Mouse (Mus musculus): ENCODE measurements around the gene Itpr2. TPM values are rescaled to one million over a fixed set of nuclear protein-coding genes. Genes with fewer than 3 reads are reported as not detected.

Gene Itpr2
- total RNA-seq, 2 experiments from 2014 or later, result 23.3 to 31.0 TPM

- no peak for DNase-seq
- intact Hi-C loops (cut with DNase I), result no loop called here
Observed at GRCm38 (mm10) chr6:146205136-146205535, 296.9 kb downstream of the Itpr2 start.

DNA sequence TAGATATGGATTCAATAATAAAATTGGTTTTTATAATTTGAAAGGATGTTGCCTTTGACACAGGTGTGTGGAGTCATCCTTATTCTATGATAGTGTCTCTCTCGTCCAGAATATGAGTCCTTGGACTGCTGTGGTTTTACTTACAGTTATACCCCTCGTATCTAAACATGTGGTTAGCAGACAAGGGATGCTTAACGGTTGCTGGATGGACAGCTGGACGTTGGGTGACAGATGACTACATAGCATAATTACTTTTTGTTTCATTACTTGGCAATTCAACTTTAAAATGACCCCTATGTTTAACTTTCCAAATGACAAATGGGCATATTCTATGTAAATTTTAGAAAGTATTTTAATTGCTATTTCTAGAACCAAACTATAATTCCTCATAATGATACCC, 297.6 kb downstream of the Itpr2 start:
- intact Hi-C loops (cut with DNase I), result no loop called here
- no peak for DNase-seq

DNA sequence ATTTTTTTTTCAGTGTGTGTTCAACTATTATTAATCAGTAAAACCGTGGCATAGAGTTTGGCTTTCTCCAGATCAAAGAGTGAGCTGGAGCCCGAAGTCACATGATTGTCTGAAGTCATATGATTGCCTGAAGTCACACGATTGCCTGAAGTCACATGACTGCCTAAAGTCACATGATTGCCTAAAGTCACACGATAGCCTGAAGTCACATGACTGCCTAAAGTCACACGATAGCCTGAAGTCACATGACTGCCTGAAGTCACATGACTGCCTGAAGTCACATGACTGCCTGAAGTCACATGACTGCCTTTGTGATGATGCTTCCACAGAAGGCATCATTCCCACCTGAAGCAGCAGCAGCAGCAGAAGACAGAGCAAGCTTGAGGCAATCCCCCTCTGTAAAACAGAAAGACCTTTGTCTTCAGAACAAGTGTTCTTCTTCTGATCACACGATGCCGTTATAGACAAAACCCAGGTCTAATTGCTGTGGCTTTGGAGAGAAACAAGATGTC, 304.1 kb downstream of the Itpr2 start:
- no peak for DNase-seq
- intact Hi-C loops (cut with DNase I), result no loop called here

DNA sequence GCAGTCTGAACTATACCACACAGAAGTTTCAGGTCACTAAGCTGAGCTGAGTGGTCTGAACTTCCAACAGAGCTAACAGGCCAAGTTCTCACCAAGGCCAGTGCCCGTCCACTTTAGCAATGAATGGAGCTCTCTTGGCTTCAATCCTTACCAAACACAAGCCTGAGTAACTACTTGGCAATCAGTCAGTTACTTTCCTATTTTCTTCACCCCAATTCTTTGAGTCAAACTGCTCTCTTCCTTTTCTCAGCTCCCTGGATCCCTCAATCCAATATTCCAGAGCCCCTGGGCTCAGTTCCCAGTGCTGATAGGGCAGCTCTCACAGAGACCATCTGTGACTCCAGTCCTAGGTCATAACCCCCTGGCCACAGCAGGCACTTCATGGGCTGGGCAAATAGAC, 305.3 kb downstream of the Itpr2 start:
- intact Hi-C loops (cut with DNase I), result no loop called here
- no peak for DNase-seq

- intact Hi-C loops (cut with DNase I), result no loop called here
- DNase-seq, result no peak
Observed at GRCm38 (mm10) chr6:146195854-146196457, 306.1 kb downstream of the Itpr2 start.

- no peak for DNase-seq
- intact Hi-C loops (cut with DNase I), result no loop called here
Observed at GRCm38 (mm10) chr6:146191931-146192330, 310.1 kb downstream of the Itpr2 start.

DNA sequence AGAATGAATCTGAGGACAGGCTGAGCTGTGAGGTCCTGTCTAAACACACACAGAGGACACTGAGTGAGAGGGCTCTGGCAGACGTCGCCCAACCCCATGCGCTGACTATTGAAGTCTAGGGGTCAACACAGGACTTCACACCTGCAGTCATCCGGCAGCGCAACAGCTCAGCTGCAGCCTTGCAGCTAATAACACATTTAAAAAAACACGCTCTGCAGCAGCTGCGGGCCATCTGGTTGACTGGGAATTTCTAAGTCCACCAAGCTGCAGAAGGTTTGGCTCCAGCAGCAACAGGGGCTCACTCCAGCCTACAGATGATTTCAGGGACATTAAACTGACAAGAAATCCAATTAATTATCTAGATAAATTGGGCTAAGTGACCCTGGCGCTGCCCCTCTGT, 312.0 kb downstream of the Itpr2 start:
- intact Hi-C loops (cut with DNase I), result no loop called here
- DNase-seq, result no peak

GRCm38 (mm10) chr6:146185532-146185931, 316.5 kb downstream of the Itpr2 start:
- DNase-seq, result no peak
- intact Hi-C loops (cut with DNase I), result no loop called here

DNA sequence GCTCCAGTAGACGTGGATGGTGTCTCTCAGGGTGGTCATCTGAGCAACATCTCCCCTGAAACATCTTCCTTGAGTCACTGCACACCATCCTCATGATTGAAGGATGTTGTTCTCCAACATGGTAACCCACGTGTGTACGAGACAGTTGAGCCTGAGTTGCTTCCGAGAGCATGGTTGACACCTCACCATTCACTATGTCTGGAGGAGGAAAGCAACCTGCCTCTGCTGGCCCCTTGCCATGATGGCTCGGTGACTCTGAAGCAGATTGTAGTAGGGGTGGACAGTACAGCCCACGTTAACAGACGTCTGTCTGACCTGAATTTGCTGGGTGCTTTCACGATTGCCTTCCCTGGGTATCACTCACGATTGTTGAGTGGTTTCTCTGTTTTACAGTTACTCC, 317.3 kb downstream of the Itpr2 start:
- intact Hi-C loops (cut with DNase I), result no loop called here
- DNase-seq, result no peak

DNA sequence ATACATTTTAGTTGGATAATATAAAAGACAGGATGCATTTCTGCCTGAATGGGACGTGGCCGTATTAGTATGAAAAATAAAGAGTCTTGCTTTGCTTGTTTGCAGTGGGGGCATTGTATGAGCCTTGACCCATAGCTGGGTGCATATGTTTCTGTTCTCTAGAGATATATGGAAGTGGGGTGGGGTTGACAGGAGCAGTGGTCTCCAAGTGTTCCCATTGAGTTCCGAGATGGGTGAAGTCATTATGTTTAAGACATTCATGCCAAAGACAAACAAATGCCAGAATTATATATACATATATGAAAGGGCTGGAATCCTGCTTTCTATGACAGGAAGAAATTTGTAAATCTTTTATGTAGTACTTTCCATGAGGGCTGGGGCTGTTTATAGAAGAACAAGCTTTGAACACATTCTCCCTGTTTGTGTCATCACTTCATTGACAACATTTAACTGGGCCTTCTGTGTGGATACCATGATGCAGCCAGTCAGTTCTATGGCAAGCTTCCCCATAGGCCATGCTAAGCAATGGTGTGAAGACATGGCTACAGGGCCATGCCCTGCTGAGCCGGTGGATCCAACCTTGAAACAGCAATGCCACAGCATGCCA, 327.3 kb downstream of the Itpr2 start:
- DNase-seq, result no peak
- intact Hi-C loops (cut with DNase I), result loop anchor here (5.0 kb wide), 1 partner anchor 98 kb away; no protein-coding TSS in a partner anchor

DNA sequence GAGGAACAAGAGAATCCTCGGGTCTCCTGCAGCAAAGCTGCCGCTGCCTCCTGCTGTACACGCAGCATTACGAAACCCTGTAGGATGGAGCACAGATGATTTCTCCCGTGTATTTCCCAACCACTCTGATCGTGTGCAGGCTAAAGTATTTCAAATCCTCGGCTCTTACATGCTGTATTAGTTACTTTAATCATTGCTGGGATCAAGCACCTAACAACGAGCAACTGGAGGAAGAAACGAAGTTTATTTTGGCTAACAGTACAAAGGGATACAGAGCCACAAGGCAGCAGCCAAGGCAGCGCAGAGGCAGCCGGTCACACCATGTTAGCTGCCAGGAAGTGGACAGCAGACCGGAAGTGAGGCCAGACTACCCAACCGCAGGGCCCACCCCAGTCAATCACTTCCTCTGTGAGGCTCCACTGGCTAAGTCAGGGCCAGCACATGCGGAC, 331.4 kb downstream of the Itpr2 start:
- intact Hi-C loops (cut with DNase I), result loop anchor here (5.0 kb wide), 1 partner anchor 102 kb away; no protein-coding TSS in a partner anchor

GRCm38 (mm10) chr6:146167207-146167606, 334.8 kb downstream of the Itpr2 start:
- DNase-seq, result no peak
- intact Hi-C loops (cut with DNase I), result no loop called here

More for the DNA sequence above, 331.4 kb downstream of the Itpr2 start:
- peak; percentile 54 for DNase-seq

DNA sequence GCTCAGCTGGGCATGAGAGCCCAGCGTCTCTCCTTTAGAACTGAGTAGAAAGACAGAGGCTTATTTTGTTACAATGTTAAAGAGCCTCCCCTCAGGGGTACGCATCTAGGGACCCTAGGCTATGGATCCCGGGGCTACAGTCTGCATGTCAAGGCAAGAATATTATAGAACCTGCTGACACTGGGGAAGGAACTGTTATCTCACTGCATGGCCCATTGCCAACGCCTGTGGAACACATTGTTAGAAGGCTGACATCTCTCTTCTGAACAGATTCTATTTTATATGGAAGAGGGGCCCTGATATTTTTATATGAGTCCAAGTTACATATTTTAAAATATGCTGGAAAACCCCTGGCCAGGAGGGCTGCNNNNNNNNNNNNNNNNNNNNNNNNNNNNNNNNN, 342.4 kb downstream of the Itpr2 start:
- peak in 1 of 2 experiments; percentile 20 for DNase-seq
- intact Hi-C loops (cut with DNase I), result loop anchor here (5.0 kb wide), 2 partner anchors 297 to 327 kb away; no protein-coding TSS in a partner anchor

- intact Hi-C loops (cut with DNase I), result no loop called here
- DNase-seq, result no peak
Observed at GRCm38 (mm10) chr6:146158717-146159116, 343.3 kb downstream of the Itpr2 start.

DNA sequence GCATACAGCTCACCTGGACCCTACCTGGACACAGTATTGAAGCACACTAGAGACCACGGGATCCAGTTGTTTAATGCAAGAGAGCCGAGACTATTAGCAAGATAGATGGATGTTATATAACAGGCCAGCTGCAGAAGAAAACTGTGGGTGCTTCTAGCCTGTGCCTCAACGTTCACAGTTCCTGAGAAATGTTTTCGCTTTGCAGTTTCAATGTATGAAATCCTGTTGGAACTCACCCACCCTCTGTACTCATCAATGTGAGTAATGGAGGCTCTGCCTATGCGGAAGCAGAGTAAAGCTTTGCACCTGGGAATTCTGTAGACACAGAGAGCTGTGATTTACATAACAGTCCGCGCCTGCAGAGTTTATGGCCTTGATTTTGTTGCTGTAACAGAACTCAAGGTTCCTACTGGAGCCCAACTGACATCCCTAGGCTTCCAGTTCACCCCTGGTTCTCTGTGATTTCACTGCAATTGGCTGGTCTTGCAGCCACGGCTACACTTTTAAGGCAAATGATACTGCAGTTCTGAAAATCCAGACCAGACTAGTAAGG, 344.0 kb downstream of the Itpr2 start:
- intact Hi-C loops (cut with DNase I), result no loop called here
- DNase-seq, result no peak

DNA sequence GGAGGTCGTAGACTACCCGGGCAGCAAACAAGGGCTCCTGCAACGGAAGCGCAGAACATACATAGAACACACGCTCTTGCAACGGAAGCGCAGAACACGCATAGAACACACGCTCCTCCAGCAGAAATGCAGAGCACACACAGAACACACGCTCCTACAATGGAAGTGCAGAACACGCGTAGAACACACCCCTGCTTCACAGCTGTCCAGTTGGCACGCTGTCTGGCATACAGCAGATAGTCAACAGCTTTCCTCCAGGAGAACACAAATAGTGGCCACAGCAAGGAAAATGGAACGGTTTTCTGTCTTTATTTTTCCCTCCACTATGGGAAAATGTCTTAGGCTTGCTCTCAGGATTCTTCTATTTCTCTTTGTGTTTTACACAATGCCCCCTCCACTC, 344.9 kb downstream of the Itpr2 start:
- DNase-seq, result no peak
- intact Hi-C loops (cut with DNase I), result no loop called here

- intact Hi-C loops (cut with DNase I), result no loop called here
Observed at GRCm38 (mm10) chr6:146156536-146156935, 345.5 kb downstream of the Itpr2 start.

DNA sequence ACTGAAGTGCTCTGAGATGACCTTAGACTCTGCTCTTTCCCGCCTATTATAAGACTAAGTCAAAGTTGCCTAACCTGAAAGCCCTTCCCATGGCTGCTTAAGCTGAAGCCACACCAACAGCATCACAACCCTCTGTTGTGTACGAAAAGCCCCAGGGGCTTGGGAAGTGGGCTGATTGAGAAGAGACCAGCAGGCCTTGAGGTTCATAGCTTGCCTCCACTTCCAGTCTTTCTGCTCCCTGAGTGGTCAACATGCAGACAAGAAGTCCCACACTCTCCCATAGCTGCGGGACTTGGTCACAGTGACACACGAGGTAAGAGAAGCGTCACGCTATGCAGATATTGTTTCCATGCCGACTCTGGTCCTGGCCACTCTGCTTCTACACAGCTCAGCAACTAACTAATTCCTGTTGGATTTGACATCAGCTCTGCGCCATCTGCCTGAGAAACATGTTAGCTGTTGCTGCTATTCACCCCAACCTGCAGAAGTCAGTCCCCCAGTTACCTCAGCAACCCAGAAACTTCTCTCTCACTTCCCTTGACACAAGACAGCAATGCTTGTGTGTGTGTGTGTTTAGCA, 346.8 kb downstream of the Itpr2 start:
- no peak for DNase-seq
- intact Hi-C loops (cut with DNase I), result no loop called here

More at GRCm38 (mm10) chr6:146156536-146156935, 345.5 kb downstream of the Itpr2 start:
- no peak for DNase-seq

GRCm38 (mm10) chr6:146152843-146153242, 349.2 kb downstream of the Itpr2 start:
- intact Hi-C loops (cut with DNase I), result no loop called here
- no peak for DNase-seq

GRCm38 (mm10) chr6:146140966-146141585, 360.9 kb downstream of the Itpr2 start:
- intact Hi-C loops (cut with DNase I), result no loop called here
- no peak for DNase-seq

- DNase-seq, result no peak
- intact Hi-C loops (cut with DNase I), result no loop called here
Observed at GRCm38 (mm10) chr6:146140171-146140570, 361.9 kb downstream of the Itpr2 start.
